Mouse (Mus musculus) hematopoietic stem cell, adult 5-6 weeks (primary cell): ENCODE measurements around the gene Rufy1. TPM values are rescaled to one million over a fixed set of nuclear protein-coding genes. Genes with fewer than 3 reads are reported as not detected.
"Not testable (repeated sequence)": the region's sequence is repeated elsewhere in the genome, so short reads cannot be mapped to it uniquely, and the experiment has no call there.

ENCODE experiments used
- ATAC-seq, 2 experiments: fragments of 125-278 bp in 1 of 2; replicated peaks in 1 of 2; 2 replicates each; pipeline ENCODE4 v1.8.0; 2016 to 2017; ENCODE audit warnings: inconsistent platforms in 2 of 2, mild to moderate bottlenecking in 2 of 2, moderate number of reproducible peaks in 2 of 2, low read depth in 1 of 2, moderate TSS enrichment in 1 of 2; ENCODE audit not compliant: low FRiP score in 2 of 2, poor library complexity in 2 of 2, severe bottlenecking in 2 of 2, insufficient read depth in 1 of 2, low TSS enrichment in 1 of 2
- total RNA-seq: library from RNA; stranded (forward); fragments of 172-1452, 232-1000 nt; gene quantifications from 2 replicates; pipeline ENCODE4 v1.2.3, GENCODE M21; 2017

The Rufy1 gene
- total RNA-seq = 40.5 and 43.5 TPM in 2 replicates

- peak; percentile 68 to 78 for ATAC-seq
Observed at GRCm38 (mm10) chr11:50430277-50431133, at the start of gene Rufy1. Gene Rufy1 (minus strand): TSS chr11:50431125.

GRCm38 (mm10) chr11:50478072-50478471 is 47.1 kb upstream of the Rufy1 start:
- ATAC-seq = 0 out of 4 replicates have a peak, but pooled peaks of 1 of the 2 experiments have one; percentile 12

GRCm38 (mm10) chr11:50477486-50478070 is 46.7 kb upstream of the Rufy1 start:
- ATAC-seq = no peak

- ATAC-seq = no peak
Observed at GRCm38 (mm10) chr11:50476971-50477370, 46.0 kb upstream of the Rufy1 start.

- no peak for ATAC-seq
Observed at GRCm38 (mm10) chr11:50473933-50474332, 43.0 kb upstream of the Rufy1 start.

GRCm38 (mm10) chr11:50472161-50472939 is 41.4 kb upstream of the Rufy1 start:
- ATAC-seq = no peak

GRCm38 (mm10) chr11:50461481-50461880 is 30.6 kb upstream of the Rufy1 start:
- no peak for ATAC-seq

GRCm38 (mm10) chr11:50459250-50459649 is 28.3 kb upstream of the Rufy1 start:
- ATAC-seq = no peak

- no peak for ATAC-seq
Observed at GRCm38 (mm10) chr11:50457111-50457911, 26.4 kb upstream of the Rufy1 start.

- ATAC-seq = no peak
Observed at GRCm38 (mm10) chr11:50456455-50456854, 25.5 kb upstream of the Rufy1 start.

GRCm38 (mm10) chr11:50454934-50455333 is 24.0 kb upstream of the Rufy1 start:
- ATAC-seq = no peak

- no peak for ATAC-seq
Observed at GRCm38 (mm10) chr11:50450236-50450635, 19.3 kb upstream of the Rufy1 start.

GRCm38 (mm10) chr11:50448163-50448562 is 17.2 kb upstream of the Rufy1 start:
- ATAC-seq = not testable (repeated sequence)

- ATAC-seq = 0 out of 4 replicates have a peak, but pooled peaks of 1 of the 2 experiments have one; percentile 32
Observed at GRCm38 (mm10) chr11:50443259-50444065, 12.5 kb upstream of the Rufy1 start.

- ATAC-seq = peak in 1 of 2 experiments; percentile 37; a peak in 1 of 4 replicates
Observed at GRCm38 (mm10) chr11:50441637-50442036, 10.7 kb upstream of the Rufy1 start.

GRCm38 (mm10) chr11:50440691-50441090 is 9.8 kb upstream of the Rufy1 start:
- no peak for ATAC-seq
